Mouse (Mus musculus): ENCODE measurements around the gene Cpped1. TPM values are rescaled to one million over a fixed set of nuclear protein-coding genes. Genes with fewer than 3 reads are reported as not detected.

Gene Cpped1
- polyA plus RNA-seq (2015; fragmentation: Nextera tagmentation; extraction: Ambion mirVana) = 14.0 and 14.2 TPM in 2 replicates

DNA sequence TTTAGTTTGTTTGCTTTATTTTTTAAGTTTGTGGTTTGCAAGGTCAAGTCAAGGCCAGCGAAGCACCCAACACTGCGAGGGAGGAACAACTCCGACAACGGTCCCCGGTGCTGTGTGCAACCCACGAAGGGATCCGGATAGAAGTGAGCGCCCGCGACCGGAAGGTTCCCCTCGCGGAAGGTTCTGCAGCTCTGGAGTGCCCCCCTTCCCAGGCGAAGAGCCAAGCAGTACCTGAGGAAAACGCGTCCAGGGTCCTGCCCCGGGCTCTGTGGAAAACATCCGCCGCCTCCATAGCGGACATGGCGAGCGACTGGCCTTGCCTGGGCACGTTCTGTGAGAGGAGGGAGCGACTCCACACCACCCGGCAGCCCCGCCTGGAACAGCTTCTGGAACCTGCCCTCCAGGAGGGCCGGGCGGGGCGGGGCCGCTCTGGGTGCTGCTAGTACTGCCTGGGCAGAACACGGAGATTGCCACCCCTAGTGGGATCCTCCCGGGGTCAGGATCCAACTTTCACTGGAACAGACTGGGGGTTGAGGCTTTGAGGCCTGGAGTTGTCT lies at the start of gene Cpped1:
TSS of gene Cpped1 (minus strand) at position 411 of the 557 bp plus-strand sequence.
- WGBS = under 1% methylated on average over 32 of the region's 32 CpGs
- peak within 1 kb of the TSS; percentile 86 for H3K27ac ChIP-seq
- ATAC-seq (replicated peaks) = peak; percentile 98
- H3K9ac ChIP-seq = peak within 1 kb of the TSS; percentile 70
- no peaks in the 10 kb centered on the region for H3K27me3 ChIP-seq (replicated peaks)
- no peaks in the 10 kb centered on the region for H3K36me3 ChIP-seq (replicated peaks)
- peaks cover 13% of the 10 kb centered on the region for H3K4me1 ChIP-seq
- peak within 1 kb of the TSS; percentile 64 for H3K4me2 ChIP-seq
- H3K4me3 ChIP-seq = peak within 1 kb of the TSS; percentile 53
- H3K9me3 ChIP-seq = no peaks in the 10 kb centered on the region

DNA sequence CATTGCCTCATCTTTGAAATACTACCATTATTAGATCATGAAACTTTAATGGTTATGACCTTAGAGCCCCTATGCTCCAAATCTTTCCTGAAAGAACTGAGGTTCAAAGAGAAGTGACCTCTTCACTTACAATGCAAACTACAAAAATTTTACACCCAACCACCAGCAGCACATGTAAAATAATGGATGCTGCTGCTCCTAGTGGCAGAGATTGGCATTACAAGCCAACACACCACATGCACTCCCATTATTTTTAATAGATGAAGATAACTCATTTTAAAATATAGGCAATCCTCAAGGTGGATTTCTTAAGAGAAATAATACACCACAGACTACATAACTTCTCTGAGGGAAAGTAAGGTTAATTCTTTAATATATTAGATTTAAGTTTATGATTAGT lies 31.2 kb upstream of the Cpped1 start:
- no peak overlapping the region for H3K4me2 ChIP-seq
- no peak overlapping the region for H3K27ac ChIP-seq
- no peaks in the 10 kb centered on the region for H3K27me3 ChIP-seq (replicated peaks)
- no peak overlapping the region for H3K9ac ChIP-seq
- H3K36me3 ChIP-seq (replicated peaks) = no peaks in the 10 kb centered on the region
- no peak for ATAC-seq (replicated peaks)
- no peak overlapping the region for H3K4me3 ChIP-seq
- no peaks in the 10 kb centered on the region for H3K4me1 ChIP-seq
- no peaks in the 10 kb centered on the region for H3K9me3 ChIP-seq

- H3K4me3 ChIP-seq = no peak overlapping the region
- 83% methylated on average over 3 of the region's 3 CpGs for WGBS
- no peaks in the 10 kb centered on the region for H3K9me3 ChIP-seq
- H3K27ac ChIP-seq = no peak overlapping the region
- H3K27me3 ChIP-seq (replicated peaks) = no peaks in the 10 kb centered on the region
- no peak overlapping the region for H3K4me2 ChIP-seq
- ATAC-seq (replicated peaks) = no peak
- H3K36me3 ChIP-seq (replicated peaks) = no peaks in the 10 kb centered on the region
- no peak overlapping the region for H3K9ac ChIP-seq
- H3K4me1 ChIP-seq = peaks cover 13% of the 10 kb centered on the region
Observed at GRCm38 (mm10) chr16:11910801-11911200, 1.6 kb upstream of the Cpped1 start.

GRCm38 (mm10) chr16:11909817-11910216 lies 572 bp upstream of the Cpped1 start:
- Histone ChIP-seq H3K4me2 (peak overlapping the region; percentile 64; the same call in 1 of the 2 replicates), H3K4me1 (peaks cover 13% of the 10 kb centered on the region), H3K9ac (no peak overlapping the region), H3K9me3 (no peaks in the 10 kb centered on the region), H3K27me3 (replicated peaks) (no peaks in the 10 kb centered on the region), H3K36me3 (replicated peaks) (no peaks in the 10 kb centered on the region), H3K27ac (no peak overlapping the region), H3K4me3 (no peak overlapping the region)
- 76% methylated on average over 3 of the region's 3 CpGs for WGBS
- ATAC-seq (replicated peaks) = no peak

- Histone ChIP-seq H3K27me3 (replicated peaks) (no peaks in the 10 kb centered on the region), H3K4me1 (peaks cover 13% of the 10 kb centered on the region), H3K9me3 (no peaks in the 10 kb centered on the region), H3K4me2 (peak overlapping the region; percentile 64), H3K36me3 (replicated peaks) (no peaks in the 10 kb centered on the region), H3K4me3 (peak overlapping the region; percentile 53), H3K27ac (peak overlapping the region; percentile 86), H3K9ac (peak overlapping the region; percentile 70)
- ATAC-seq (replicated peaks) = peak; percentile 77
- WGBS = 28% methylated on average over 11 of the region's 11 CpGs
Observed at GRCm38 (mm10) chr16:11908461-11909014, 707 bp downstream of the Cpped1 start.

DNA sequence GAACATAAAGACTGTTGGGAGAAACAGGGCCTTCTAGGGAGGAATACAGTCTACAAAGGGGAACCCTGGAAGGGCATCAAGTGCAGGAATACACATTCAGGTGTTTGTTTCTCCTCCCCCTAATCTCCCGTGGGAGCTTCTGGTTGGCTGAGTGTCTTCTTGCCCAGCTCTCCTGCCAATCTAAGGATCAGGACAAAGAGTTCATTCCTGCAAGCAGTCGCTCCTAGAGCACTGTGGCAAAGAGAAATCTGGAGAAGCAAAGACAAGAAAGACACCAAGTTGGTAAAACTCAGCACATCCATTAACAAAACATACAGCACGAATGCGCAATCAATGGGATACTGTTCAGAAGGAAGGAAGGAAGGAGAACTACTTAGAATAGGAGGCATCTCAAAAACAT lies 1.4 kb downstream of the Cpped1 start:
- Histone ChIP-seq H3K9me3 (no peaks in the 10 kb centered on the region), H3K27me3 (replicated peaks) (no peaks in the 10 kb centered on the region), H3K36me3 (replicated peaks) (no peaks in the 10 kb centered on the region), H3K9ac (peak overlapping the region; percentile 70; the same call in 1 of the 2 replicates), H3K27ac (peak overlapping the region; percentile 86; the same call in 1 of the 2 replicates), H3K4me1 (peaks cover 13% of the 10 kb centered on the region), H3K4me3 (no peak overlapping the region), H3K4me2 (peak overlapping the region; percentile 64; the same call in 1 of the 2 replicates)
- WGBS = 82% methylated on average over 4 of the region's 4 CpGs
- ATAC-seq (replicated peaks) = no peak

- no peak overlapping the region for H3K4me3 ChIP-seq
- no peak for ATAC-seq (replicated peaks)
- 78% methylated on average over 1 of the region's 1 CpGs for WGBS
Observed at GRCm38 (mm10) chr16:11906906-11907305, 2.3 kb downstream of the Cpped1 start.

DNA sequence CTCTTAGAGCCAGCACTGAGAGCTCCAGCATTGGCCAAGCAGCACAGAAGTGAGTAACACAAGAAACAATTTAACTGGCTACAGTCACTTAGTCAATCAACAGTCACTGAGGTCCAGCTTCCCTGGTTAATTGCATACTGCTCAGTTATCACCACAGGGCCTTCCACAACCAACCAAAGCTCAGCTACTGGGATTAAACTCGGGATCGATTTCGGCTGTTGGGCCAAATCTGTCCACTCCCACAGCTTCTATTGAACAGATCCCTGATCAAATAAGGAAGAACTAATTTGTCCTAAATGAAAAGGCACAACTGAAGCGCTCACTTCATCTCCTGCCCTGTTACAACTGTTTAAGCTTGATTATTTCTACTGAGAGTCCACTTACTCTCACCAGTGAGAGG lies 4.0 kb downstream of the Cpped1 start:
- no peaks in the 10 kb centered on the region for H3K27me3 ChIP-seq (replicated peaks)
- H3K4me3 ChIP-seq = no peak overlapping the region
- H3K27ac ChIP-seq = no peak overlapping the region
- no peak for ATAC-seq (replicated peaks)
- WGBS = 89% methylated on average over 4 of the region's 4 CpGs
- H3K4me2 ChIP-seq = no peak overlapping the region
- peaks cover 13% of the 10 kb centered on the region for H3K4me1 ChIP-seq
- no peaks in the 10 kb centered on the region for H3K36me3 ChIP-seq (replicated peaks)
- H3K9ac ChIP-seq = no peak overlapping the region
- H3K9me3 ChIP-seq = no peaks in the 10 kb centered on the region

More at GRCm38 (mm10) chr16:11906906-11907305, 2.3 kb downstream of the Cpped1 start:
- Histone ChIP-seq H3K4me2 (no peak overlapping the region), H3K27ac (no peak overlapping the region), H3K27me3 (replicated peaks) (no peaks in the 10 kb centered on the region), H3K9ac (no peak overlapping the region), H3K36me3 (replicated peaks) (no peaks in the 10 kb centered on the region), H3K4me1 (peaks cover 13% of the 10 kb centered on the region), H3K9me3 (no peaks in the 10 kb centered on the region)

DNA sequence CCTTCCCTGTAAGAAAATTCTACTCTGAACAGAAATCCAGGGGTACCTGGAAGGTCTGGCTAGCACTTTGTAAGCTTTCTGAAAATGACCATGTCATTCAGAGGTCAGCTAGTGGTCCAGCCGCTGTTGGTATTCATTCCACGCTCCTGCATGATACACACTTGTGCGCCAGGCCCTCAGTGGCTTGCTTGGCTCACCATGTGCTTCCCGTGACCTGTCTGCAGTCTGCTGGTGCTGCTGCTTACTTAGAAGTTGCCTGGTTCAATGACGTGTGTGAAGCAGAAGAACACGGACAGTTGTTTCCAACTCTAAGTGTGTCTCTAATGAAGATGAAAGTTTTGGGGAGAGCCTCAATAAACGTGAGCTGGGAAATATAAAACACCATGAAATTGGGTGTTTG lies 7.2 kb downstream of the Cpped1 start:
- Histone ChIP-seq H3K27ac (no peak overlapping the region), H3K9me3 (no peaks in the 10 kb centered on the region), H3K36me3 (replicated peaks) (no peaks in the 10 kb centered on the region), H3K9ac (no peak overlapping the region), H3K27me3 (replicated peaks) (no peaks in the 10 kb centered on the region), H3K4me3 (no peak overlapping the region), H3K4me2 (no peak overlapping the region), H3K4me1 (no peaks in the 10 kb centered on the region)
- no peak for ATAC-seq (replicated peaks)
- WGBS = 91% methylated on average over 7 of the region's 7 CpGs

GRCm38 (mm10) chr16:11900341-11900740 lies 8.9 kb downstream of the Cpped1 start:
- no peaks in the 10 kb centered on the region for H3K9me3 ChIP-seq
- H3K27me3 ChIP-seq (replicated peaks) = no peaks in the 10 kb centered on the region
- no peaks in the 10 kb centered on the region for H3K36me3 ChIP-seq (replicated peaks)
- 88% methylated on average over 6 of the region's 6 CpGs for WGBS
- ATAC-seq (replicated peaks) = no peak
- H3K4me2 ChIP-seq = no peak overlapping the region
- H3K4me3 ChIP-seq = no peak overlapping the region
- no peaks in the 10 kb centered on the region for H3K4me1 ChIP-seq
- H3K9ac ChIP-seq = no peak overlapping the region
- H3K27ac ChIP-seq = no peak overlapping the region

GRCm38 (mm10) chr16:11896411-11896810 lies 12.8 kb downstream of the Cpped1 start:
- Histone ChIP-seq H3K27me3 (replicated peaks) (no peaks in the 10 kb centered on the region), H3K4me1 (no peaks in the 10 kb centered on the region), H3K4me3 (no peak overlapping the region), H3K4me2 (no peak overlapping the region), H3K9ac (no peak overlapping the region), H3K9me3 (no peaks in the 10 kb centered on the region), H3K27ac (no peak overlapping the region), H3K36me3 (replicated peaks) (no peaks in the 10 kb centered on the region)
- ATAC-seq (replicated peaks) = no peak
- WGBS = 86% methylated on average over 5 of the region's 5 CpGs

- Histone ChIP-seq H3K4me1 (no peaks in the 10 kb centered on the region), H3K4me2 (no peak overlapping the region), H3K9me3 (no peaks in the 10 kb centered on the region), H3K27ac (no peak overlapping the region), H3K27me3 (replicated peaks) (no peaks in the 10 kb centered on the region), H3K36me3 (replicated peaks) (no peaks in the 10 kb centered on the region), H3K9ac (no peak overlapping the region), H3K4me3 (no peak overlapping the region)
- WGBS = 86% methylated on average over 3 of the region's 3 CpGs
- no peak for ATAC-seq (replicated peaks)
Observed at GRCm38 (mm10) chr16:11894877-11895276, 14.4 kb downstream of the Cpped1 start.

DNA sequence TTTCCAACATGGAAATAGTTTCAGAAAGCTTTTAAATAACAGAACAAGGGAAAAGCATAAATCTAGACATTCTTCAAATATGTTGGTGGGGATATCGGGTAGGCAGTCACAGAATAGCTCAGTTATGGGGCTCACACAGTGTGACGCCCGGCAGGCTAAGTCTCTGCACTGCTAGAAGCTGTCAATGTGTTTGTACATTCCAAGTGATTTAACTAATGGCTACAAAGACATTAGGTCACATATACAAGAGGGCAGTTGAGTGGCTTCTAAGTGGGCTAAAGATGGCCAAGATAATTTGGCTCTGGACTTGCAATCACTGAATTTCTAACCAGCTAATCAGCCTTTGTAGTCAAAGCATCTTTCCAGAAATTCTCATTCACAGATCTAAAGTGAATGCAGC lies 19.1 kb downstream of the Cpped1 start:
- no peak overlapping the region for H3K4me2 ChIP-seq
- 73% methylated on average over 3 of the region's 3 CpGs for WGBS
- H3K27me3 ChIP-seq (replicated peaks) = no peaks in the 10 kb centered on the region

More for the DNA sequence above, 19.1 kb downstream of the Cpped1 start:
- Histone ChIP-seq H3K9me3 (no peaks in the 10 kb centered on the region), H3K27ac (no peak overlapping the region), H3K4me3 (no peak overlapping the region), H3K9ac (no peak overlapping the region), H3K36me3 (replicated peaks) (no peaks in the 10 kb centered on the region), H3K4me1 (no peaks in the 10 kb centered on the region)
- no peak for ATAC-seq (replicated peaks)

Data from midbrain, embryonic 15.5 days (tissue).